Mouse (Mus musculus) heart, postnatal 36 days (tissue): ENCODE results near the gene Fgd6. TPM values are rescaled to one million over a fixed set of nuclear protein-coding genes. Genes with fewer than 3 reads are reported as not detected.
A peak's percentile ranks its signal among the peaks of the same experiment; 100 is the strongest.

ENCODE experiments used
- DNase-seq, 2 experiments: peaks; one replicate each; pipeline ENCODE4 v3.0.0; 2021 to 2022
- intact Hi-C: fragments of 180-260 bp; cut with DNase I; formaldehyde crosslinking; loops from one replicate; pipeline ENCODE4 v1.15.1; 2025
- total RNA-seq, 2 experiments: library from RNA; stranded (reverse); gene quantifications; 2 replicates each; pipeline ENCODE4 v1.2.3; 2021

Gene Fgd6
- total RNA-seq, 2 experiments from 2014 or later: 5.6 to 6.2 TPM

DNA sequence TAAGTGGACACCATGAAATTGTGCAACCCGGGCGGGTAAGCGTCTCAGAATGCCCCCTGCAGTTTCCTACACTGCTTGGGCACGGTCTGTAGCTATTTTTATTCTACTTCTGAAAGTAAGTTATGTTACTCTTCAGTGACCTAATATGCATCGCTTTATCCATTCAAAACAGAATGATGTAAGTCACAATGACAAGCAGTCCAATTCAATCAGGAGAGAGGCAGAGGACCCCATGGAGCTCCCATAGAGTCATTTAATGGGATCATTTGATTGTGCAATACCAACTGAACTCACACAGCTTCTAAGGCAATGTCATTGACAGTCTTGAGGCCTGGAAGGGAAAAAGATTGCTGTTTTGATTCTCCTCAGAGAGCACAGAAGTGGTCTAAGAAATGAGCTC lies 87.8 kb downstream of the Fgd6 start:
- intact Hi-C loops: no loop called here
- DNase-seq: no peak

DNA sequence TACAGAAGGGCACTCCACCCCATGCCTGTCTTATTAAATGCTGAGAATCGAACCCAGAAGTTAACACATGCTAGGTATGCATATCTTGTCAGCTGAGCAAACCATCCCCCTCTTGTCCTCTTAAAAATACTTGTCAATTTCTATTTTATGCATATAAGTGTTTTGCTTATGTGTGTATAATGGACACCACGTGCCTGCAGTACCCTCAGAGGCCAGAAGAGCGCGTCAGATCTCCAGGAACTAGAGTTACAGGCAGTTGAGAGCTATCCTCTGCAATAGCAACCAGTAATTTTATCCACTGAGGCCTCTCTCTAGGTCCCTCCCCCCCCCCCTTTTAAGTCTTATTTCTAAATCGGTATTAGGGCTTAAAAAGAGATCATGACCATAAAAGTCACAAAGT lies 88.6 kb downstream of the Fgd6 start:
- intact Hi-C loops: no loop called here
- DNase-seq: no peak

GRCm38 (mm10) chr10:94129680-94130119 lies 93.9 kb downstream of the Fgd6 start:
- peak in 1 of 2 experiments; percentile 14 for DNase-seq
- intact Hi-C loops: no loop called here

DNA sequence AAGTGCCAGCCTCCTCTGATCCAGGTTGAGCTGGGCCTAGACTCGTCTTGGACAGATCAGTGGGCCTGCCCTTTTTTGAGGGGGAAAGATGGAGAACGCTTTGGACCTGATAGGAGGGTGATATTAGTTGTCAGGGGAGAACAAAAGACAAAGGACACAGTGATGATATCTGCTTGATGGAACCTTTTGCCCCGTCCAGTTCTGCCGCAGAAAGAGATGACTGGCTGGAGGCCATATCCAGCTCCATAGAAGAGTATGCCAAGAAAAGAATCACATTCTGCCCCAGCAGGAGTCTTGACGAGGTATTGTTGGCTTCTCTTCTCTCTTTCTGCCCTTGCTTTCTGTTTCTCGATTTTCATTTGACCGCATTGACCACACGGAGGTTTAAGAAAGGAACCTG lies 97.3 kb downstream of the Fgd6 start:
- intact Hi-C loops: no loop called here
- DNase-seq: no peak

- intact Hi-C loops: no loop called here
- DNase-seq: no peak
These were observed 97.9 kb downstream of the Fgd6 start for GRCm38 (mm10) chr10:94133674-94134073.

DNA sequence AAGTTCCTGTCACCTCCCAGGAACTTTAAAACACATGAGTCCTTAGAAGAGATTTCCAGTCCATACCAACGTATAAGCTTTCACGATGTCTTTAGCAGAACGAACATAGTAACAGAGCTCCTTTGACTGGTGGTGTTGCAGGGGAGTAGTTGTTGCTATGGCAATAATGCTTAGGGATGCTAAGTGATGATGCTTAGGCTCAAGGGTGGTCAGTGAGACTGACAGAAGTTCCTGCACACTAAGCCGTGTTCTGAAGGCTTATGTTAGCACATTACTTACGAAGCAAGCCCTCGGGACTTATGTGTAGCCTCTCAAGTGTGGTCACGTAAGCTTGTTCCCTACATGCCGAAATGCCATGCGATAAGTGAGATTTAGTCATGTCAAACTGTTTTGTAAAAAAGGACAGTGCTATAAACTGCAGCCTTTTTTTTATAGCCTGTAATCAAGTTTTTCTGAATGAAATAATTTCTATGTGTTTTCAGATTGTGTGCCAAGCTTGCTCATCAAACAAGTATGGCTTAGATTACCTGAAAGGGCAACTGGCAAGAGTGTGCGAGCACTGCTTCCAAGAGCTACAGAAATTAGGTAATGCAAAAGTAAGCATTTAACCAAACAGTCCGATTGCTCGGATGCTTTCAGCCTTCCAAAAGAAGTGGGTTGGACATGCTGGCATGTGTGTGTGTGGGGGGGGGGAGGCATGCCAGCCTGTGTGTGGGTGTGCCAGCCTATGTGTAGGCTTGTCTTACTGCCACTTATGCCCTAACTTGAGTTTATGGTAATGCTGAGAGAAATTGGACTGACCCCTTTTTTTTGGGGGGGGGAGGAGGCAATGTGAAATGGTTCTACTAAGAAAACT lies 99.0 kb downstream of the Fgd6 start:
- DNase-seq: no peak
- intact Hi-C loops: no loop called here

- intact Hi-C loops: no loop called here
These were observed 103.2 kb downstream of the Fgd6 start for GRCm38 (mm10) chr10:94138890-94139482.

GRCm38 (mm10) chr10:94140227-94140931 lies 104.6 kb downstream of the Fgd6 start:
- intact Hi-C loops: no loop called here
- DNase-seq: no peak

More at GRCm38 (mm10) chr10:94138890-94139482, 103.2 kb downstream of the Fgd6 start:
- no peak for DNase-seq

DNA sequence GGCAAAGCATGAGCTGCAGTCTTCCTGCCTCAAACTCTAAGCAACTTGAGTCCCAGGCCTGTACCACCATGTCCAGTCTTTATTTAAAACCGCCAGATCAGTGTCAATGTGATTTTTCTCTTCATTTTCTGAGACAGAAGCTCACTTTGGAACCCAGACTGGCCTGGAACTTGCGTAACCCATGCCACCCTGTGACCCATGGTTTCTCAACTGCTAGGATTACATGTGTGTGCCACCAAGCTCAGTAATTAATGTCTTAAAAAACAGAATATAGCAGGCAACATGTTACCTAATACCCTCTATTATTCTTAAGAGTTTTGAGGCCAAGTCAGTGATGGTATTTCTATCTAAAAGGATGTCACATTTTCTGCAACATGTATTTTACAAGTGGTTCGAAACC lies 106.6 kb downstream of the Fgd6 start:
- intact Hi-C loops: no loop called here

DNA sequence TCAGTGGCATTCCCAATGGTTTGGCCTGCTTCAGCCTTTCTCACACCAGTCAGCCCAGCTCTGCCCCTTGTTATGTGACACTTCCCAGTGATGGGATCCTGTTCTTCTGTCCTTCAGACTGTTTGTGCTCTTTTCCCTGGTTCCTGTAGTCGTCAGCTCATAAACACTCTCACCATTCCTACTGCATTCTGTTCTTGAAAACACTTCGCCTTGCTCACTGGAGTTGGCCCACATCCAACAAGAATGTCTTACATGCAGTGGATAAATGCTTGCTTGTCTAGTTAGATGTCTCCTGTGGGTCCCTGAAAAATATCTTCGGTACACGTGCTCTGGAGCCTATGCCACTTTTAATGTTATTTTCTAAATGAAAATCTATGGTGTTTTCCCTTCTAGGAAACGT lies 108.8 kb downstream of the Fgd6 start:
- no peak for DNase-seq
- intact Hi-C loops: no loop called here

More for the DNA sequence above, 106.6 kb downstream of the Fgd6 start:
- DNase-seq: no peak

DNA sequence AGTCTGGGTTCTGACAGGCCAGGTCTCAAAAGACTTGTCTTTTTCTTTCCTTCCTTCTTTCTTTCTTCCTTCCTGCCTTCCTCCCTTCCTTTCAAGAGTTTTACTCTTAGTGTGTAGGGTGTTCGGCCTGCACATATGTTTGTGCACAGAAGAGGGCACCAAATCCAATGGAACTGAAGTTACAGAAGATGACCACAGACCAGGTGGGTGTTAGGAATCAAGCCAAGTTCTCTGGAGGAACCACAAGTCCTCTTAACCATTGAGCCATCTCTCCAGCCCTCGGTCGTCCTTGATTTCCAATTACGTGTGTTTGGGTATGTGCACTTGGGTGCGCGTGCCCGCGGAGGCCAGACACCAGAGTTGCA lies 111.6 kb downstream of the Fgd6 start:
- intact Hi-C loops: loop anchor here (1.0 to 2.0 kb wide), 2 partner anchors 51 to 111 kb away; partner anchors contain the start of genes Fgd6 and Ndufa12

GRCm38 (mm10) chr10:94147756-94148531 lies 112.1 kb downstream of the Fgd6 start, which contains the start of gene Nr2c1:
TSS of gene Nr2c1 (plus strand) at chr10:94148023.
- intact Hi-C loops: loop anchor here (1.0 to 2.0 kb wide), 2 partner anchors 51 to 112 kb away; partner anchors contain the start of genes Fgd6 and Ndufa12
- peak; percentile 92 to 93 for DNase-seq

More for the DNA sequence above, 111.6 kb downstream of the Fgd6 start:
- DNase-seq: no peak

- intact Hi-C loops: no loop called here
- DNase-seq: no peak
These were observed 115.7 kb downstream of the Fgd6 start for GRCm38 (mm10) chr10:94151488-94151887.

GRCm38 (mm10) chr10:94153841-94154240 lies 118.0 kb downstream of the Fgd6 start:
- no peak for DNase-seq
- intact Hi-C loops: no loop called here

DNA sequence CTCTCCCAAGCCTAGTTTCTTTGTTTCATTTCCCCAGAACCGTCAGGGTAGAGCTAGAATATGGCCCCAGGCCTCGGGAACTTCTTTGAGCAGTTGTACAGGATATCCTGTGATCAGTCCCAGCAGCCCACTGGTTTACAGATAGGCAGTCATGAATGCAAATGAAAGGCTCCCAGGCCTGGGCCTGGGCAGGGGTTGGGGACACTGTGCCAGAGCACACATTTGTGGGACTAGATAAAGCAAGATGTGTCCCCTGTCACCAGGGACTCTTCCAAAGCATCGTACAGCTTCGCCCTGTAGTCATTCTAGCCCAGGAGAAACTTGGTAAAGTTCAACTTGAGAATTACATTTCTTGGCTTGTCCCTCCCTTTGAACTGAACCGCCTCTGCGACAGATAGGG lies 123.2 kb downstream of the Fgd6 start:
- DNase-seq: no peak
- intact Hi-C loops: no loop called here

DNA sequence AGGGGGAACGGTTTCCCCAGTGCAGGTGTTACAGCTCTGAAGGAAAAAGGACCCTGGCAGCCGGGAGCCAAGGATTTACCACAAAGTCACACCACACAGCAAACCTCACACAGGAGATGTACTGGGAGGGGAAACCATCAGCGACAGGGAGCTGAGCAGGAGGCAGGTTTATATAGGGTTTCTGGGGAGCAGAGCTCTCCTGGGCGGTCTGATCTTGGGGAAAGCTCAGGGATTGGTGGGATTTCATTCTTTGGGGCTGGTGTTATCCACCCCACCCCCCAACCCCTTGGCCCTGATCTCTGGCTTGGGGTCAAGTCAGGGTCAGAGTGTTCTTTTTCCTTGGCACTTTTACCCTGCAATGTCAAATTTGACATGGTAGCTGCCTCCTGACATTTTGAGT lies 123.6 kb downstream of the Fgd6 start:
- intact Hi-C loops: no loop called here
- no peak for DNase-seq

DNA sequence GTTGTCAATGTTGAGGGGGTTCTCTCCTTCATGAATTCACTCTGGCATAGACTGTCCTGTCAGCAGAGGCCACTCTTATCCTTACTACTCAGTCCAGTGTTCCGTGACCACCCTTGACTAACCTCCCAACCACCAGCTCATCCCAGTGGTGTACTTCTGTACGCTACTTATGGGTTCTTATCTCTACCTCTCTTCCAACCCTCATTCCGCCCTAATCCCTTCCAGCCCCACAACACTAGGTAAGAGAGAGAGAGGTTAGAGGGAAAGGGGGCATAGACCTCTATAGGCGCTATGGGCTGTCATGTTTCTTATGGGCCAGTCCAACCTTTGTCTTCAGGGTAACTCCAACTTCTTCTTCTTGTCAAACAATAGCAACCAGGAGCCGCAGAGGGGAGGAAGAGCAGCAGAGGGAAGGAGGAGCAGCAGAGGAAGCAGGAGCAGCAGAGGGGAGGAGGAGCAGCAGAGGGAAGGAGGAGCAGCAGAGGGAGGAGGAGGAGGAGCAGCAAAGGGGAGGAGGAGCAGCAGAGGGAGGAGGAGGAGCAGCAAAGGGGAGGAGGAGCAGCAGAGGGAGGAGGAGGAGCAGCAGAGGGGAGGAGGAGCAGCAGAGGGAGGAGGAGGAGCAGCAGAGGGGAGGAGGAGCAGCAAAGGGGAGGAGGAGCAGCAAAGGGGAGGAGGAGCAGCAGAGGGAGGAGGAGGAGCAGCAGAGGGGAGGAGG lies 125.4 kb downstream of the Fgd6 start:
- intact Hi-C loops: no loop called here

GRCm38 (mm10) chr10:94162031-94162430 lies 126.2 kb downstream of the Fgd6 start:
- no peak for DNase-seq
- intact Hi-C loops: no loop called here

More for the DNA sequence above, 125.4 kb downstream of the Fgd6 start:
- DNase-seq: no peak

DNA sequence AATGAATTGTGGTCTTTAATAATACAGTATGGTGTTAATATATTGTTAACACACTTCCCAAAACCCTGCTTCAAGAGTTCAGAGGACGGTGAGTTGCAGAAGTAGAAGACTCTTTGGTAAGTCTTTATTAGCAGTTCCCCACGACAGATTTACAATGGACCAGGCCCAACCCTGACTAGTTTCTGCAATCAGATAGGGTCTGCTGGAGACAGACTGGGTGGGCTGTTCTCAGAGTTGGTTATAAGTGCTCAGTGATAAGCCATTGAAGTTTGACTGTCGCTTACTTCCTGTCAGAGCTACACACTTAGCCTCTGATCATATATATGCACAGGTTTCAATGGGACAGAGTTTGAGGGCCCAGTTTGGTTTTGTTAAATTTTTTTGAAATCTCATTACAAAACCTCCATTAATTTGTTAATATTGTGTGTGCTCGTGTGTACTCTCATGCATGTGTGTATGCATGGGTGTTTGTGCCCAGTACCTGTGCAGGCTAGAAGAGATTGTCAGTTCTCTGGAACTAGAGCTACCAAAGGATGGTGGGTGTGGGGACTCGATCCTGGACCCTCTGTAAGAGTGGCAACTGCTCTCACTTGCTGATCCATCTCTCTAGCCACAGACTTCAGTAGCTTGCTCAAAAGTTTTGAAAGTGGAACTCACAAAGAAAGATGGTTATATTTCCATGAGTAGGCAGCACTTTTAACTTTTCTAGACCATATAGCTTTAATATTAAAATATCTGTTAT lies 128.5 kb downstream of the Fgd6 start:
- intact Hi-C loops: no loop called here
- no peak for DNase-seq
